Mouse (Mus musculus) bone marrow, adult 2 months (tissue): ENCODE measurements at regions not wholly inside any gene's neighbourhood (a gene's known extent, or its start where the extent isn't known, plus 50 kb on each side); places are given as distances from the start of the nearest gene placed in this dataset.

ENCODE experiments used
- H3K27ac ChIP-seq: fragments of 200-500 bp; 2 replicates; pipeline ENCODE4 v1.5.1; 2012; ENCODE audit warnings: low read depth, mild to moderate bottlenecking, control low read depth, inconsistent platforms, low read length; ENCODE audit not compliant: control insufficient read depth, poor library complexity, insufficient read depth
- H3K4me1 ChIP-seq: fragments of 200-500 bp; 2 replicates; pipeline ENCODE4 v1.6.1; 2011; ENCODE audit warnings: low read length; ENCODE audit not compliant: control insufficient read depth, insufficient read depth
- H3K4me3 ChIP-seq: fragments of 200-500 bp; replicated peaks from 2 replicates; pipeline ENCODE3; 2011; ENCODE audit warnings: mild to moderate bottlenecking, low read depth, low read length, control low read depth; ENCODE audit not compliant: control insufficient read depth
- CTCF ChIP-seq: fragments of 200-500 bp; IDR thresholded peaks from 2 replicates; pipeline ENCODE4 v1.5.1; 2011; ENCODE audit warnings: low read length, control low read depth; ENCODE audit not compliant: control insufficient read depth, insufficient read depth
- POLR2A ChIP-seq: fragments of 200-500 bp; IDR thresholded peaks from 2 replicates; pipeline ENCODE4 v1.6.1; 2011; ENCODE audit warnings: low read depth, mild to moderate bottlenecking, control low read depth, low read length, borderline replicate concordance; ENCODE audit not compliant: control insufficient read depth
- WGBS: fragments of 180-500 bp; shearing (Covaris S2); methylation state at CpG from one replicate; pipeline ENCODE4 v1.1.7; 2018; 5-methylcytosine and 5-hydroxymethylcytosine counted together

DNA sequence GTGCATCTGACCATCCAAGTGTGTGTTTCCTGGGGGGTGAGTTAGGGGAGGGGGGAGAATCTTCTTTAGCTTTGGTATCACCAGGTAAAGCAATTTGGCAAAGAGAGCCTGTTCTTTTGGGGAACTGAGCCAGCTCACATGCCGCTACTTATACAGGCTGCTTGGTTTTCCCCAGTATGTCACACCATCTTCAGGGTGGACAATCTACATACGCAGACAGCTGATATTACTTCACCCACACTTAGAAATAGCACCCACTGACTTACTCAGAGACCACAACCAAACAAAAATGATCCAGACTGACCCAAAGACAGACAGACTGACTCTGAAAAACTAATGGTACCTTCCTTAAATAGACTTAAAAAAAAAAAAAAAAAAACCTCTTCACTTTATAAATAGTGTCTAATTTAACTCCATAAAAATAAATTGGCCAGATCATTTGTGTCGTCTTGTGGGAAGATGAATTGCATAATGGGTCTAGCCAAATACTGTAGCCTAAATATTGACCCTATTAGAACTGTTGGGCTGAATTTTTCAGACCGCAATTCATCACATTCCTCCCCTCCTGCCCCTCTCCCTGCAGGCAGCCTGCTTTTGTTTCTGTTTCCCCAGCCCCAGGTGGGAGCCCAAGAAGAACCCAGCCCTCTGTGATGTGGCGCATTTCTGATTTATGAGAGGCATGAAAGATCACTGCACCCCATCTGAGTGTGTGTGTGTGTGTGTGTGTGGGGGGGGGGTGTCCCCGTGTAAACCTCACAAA lies 79.0 kb downstream of the Gm10260 start:
- 67% methylated on average over 6 of the region's 6 CpGs for WGBS
- TF ChIP-seq POLR2A (no peak), CTCF (no peak)
- Histone ChIP-seq H3K4me1 (no peaks in the 10 kb centered on the region), H3K4me3 (no peak overlapping the region), H3K27ac (no peak overlapping the region)

DNA sequence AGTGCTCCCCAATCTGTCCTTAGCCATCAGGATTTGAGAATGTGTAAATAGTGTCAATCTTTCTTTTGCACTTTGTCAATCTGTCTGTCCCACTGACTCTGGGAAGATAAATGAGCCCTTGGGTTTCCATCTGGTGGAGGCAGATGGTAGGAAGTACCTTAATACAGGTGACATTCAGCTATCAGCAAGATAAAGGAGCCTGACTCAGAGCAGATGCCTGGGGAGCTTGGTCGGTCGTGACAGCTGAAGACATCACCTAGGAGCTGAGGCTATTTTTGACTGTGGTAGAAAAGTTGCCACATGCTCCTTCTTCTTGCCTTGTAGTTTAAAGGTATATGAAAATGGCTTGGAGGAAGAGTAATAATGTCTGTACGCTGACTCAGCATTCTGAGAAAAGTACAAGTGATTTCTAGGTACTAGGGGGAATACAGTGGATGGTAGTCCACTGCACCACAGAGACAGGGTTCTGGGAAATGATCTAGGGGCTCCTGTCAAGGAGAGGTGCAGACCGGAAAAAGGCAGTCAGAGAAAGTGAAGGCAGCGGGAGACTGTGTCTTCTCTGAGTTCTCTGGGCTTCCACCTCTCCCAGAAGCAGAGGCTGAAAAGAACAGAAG lies 80.0 kb downstream of the Gm10260 start:
- TF ChIP-seq POLR2A (no peak), CTCF (no peak)
- Histone ChIP-seq H3K4me1 (no peaks in the 10 kb centered on the region), H3K4me3 (no peak overlapping the region), H3K27ac (no peak overlapping the region)
- 48% methylated on average over 5 of the region's 5 CpGs for WGBS

DNA sequence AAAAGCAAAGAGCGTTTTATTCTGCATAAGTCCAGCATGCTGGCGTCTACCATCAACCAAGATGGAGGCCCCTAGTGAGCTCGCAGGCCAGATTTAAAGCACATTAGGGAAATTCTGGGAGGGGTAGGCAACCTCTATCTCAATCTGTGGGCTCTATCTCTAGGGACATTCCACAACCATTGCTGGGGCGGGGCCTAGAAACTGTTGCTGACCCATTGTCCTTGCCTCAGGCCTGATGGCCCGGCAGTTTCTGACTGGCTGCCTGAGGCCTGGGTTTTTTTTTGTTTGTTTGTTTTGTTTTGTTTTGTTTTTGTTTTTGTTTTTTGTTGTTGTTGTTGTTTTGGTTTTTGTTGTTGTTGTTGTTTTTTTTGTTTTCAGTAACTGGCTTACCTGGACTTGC lies 81.4 kb downstream of the Gm10260 start:
- Histone ChIP-seq H3K4me3 (no peak overlapping the region), H3K4me1 (no peaks in the 10 kb centered on the region), H3K27ac (no peak overlapping the region)
- TF ChIP-seq CTCF (no peak), POLR2A (no peak)
- 90% methylated on average over 5 of the region's 5 CpGs for WGBS

DNA sequence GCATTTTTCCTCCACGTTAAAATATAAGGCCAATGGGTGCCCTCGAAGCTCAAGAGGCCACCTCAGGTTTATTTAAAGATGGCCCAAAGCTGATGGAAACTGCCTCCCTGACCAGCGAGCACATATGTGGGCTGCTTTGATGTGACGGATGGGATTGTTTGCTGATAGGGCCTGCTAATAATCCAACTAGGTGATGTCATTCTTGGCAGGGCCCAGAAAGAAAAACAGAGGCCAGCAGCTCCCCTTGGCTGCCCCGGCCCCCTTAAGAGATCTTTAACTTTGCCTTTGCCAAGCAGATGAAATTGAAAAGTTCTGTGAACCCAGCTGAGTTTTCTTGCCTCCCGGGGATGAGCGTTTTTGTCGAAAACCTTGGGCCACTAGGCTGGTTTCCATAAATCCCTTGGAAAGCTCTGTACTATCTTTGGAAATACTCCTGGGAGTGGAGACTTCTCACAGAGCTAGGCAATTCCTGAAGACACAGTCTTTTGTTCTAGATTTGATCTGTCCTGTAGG lies 83.8 kb downstream of the Gm10260 start:
- 76% methylated on average over 8 of the region's 8 CpGs for WGBS

DNA sequence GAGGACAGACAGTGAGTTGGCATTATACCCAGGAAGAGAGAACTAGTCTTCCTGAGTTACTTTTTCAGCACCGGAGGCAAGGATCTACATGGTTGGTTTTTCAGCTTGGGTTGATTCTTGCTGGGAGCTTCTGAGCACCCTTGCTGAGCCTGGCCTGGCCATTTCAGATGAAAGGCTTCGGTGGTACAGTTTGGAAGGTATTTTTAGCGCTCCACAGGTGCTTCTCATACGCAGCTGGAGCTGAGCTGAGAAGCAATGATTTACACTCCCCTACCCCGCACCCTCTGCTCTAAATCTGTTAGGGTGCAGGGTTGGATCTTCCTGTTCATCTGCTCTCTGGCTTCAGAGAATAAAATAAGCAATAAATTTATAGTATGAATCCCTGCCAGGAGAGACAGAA lies 87.3 kb downstream of the Gm10260 start:
- Histone ChIP-seq H3K4me1 (no peaks in the 10 kb centered on the region; the same call in 1 of the 2 replicates), H3K4me3 (no peak overlapping the region), H3K27ac (no peak overlapping the region)
- TF ChIP-seq CTCF (no peak), POLR2A (no peak)
- WGBS = 64% methylated on average over 5 of the region's 5 CpGs

More for the DNA sequence above, 83.8 kb downstream of the Gm10260 start:
- H3K4me3 ChIP-seq = no peak overlapping the region
- no peaks in the 10 kb centered on the region for H3K4me1 ChIP-seq
- TF ChIP-seq CTCF = no peak
- no peak for TF ChIP-seq POLR2A
- no peak overlapping the region for H3K27ac ChIP-seq

DNA sequence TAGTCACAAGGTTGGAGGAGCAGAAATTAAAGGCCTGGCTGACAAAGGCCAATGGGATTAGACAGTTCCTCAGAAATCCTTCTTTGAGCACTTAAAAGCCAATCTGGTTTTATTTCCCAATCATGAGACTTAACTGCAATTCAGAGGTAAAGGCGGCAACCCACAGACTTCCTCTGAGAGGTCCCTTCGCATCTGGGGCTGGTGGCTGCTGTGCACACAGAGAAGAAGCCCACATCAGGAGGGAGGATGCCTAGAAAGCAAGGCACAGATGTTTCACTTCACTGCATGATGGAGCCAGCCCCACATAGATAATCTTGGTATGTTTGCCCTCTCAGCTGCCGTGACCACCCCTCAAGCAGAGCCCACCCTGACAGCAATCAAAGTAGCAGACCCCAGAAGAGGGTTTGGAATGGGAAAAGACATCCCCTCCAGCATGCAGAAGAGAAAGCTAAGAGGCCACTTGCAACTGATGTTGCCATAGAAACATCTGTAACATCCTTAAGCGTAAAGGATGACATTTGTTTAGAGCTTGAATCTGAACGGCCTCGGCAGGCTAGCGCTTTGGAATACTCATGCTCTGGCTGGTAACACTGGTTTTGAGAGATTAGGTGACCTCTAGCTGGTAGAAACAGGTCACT lies 88.3 kb downstream of the Gm10260 start:
- H3K27ac ChIP-seq = no peak overlapping the region
- TF ChIP-seq POLR2A (no peak), CTCF (no peak)
- WGBS = 59% methylated on average over 7 of the region's 7 CpGs
- H3K4me3 ChIP-seq = no peak overlapping the region
- no peaks in the 10 kb centered on the region; the same call in 1 of the 2 replicates for H3K4me1 ChIP-seq

DNA sequence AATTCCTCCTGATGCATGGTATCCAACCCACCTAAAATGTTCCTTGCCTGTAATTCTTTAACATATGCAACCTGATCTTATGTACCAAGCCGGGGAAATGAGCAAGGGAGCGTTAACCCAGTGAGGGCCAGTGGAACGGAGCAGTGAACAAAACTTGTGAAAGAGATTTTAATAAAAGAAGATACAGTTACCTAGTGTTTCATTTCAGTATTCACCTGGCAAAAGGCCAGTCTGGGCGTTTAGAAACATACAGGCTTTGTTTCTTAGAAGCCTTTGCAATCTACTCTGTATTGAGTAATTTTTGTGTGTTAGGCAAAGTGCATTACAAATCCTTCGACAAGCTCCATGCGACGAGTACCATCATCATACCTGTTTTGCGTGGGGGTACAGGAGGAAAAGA lies 91.1 kb downstream of the Gm10260 start:
- Histone ChIP-seq H3K27ac (no peak overlapping the region), H3K4me1 (no peaks in the 10 kb centered on the region; the same call in 1 of the 2 replicates), H3K4me3 (no peak overlapping the region)
- TF ChIP-seq POLR2A (no peak), CTCF (no peak)
- WGBS = 65% methylated on average over 8 of the region's 8 CpGs

DNA sequence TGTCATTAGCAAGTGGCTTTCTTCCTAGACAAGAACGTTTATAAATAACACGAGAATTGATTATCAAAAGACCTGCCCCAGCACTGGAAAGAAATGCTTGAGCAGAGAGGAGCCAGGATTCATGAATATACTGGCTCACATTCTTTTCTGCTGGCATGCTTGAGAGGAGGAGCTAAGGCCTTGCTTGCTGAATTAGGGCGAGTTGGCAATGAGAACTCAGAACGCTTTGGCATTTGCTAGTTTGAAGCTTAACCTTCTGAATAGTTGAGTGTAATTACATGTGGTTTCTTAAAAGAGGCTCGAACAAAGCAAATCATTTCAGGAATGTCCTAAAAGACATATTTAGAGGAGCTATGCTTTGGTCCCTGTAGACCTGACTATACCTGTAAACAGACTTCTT lies 91.5 kb downstream of the Gm10260 start:
- WGBS = 79% methylated on average over 5 of the region's 5 CpGs
- TF ChIP-seq CTCF = no peak
- no peak for TF ChIP-seq POLR2A
- H3K4me3 ChIP-seq = no peak overlapping the region
- H3K27ac ChIP-seq = no peak overlapping the region
- no peaks in the 10 kb centered on the region; the same call in 1 of the 2 replicates for H3K4me1 ChIP-seq

DNA sequence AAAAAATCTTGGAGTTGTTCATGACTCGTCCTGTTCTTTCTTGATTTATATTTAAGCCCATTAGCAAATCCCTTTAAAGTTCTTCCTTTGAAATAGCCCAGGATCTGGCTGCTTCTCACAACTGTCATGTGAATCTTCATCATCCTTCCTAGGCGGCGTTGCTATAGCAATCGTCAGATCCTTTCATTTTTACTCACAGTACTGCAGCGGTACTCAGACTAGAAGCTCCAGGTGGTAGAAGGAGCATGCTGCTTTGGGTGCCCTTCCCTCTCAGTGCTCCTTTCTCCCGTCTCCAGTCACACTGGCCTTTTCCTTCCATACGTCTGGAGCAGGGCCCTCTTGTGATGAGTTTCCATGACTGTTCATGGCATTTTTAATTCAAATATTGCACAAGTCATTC lies 93.1 kb downstream of the Gm10260 start:
- H3K27ac ChIP-seq = no peak overlapping the region
- TF ChIP-seq CTCF (no peak), POLR2A (no peak)
- WGBS = 85% methylated on average over 7 of the region's 7 CpGs
- no peak overlapping the region for H3K4me3 ChIP-seq
- no peaks in the 10 kb centered on the region; the same call in 1 of the 2 replicates for H3K4me1 ChIP-seq
